In genomic region chr13:107329348-107329747, GRCm38 (mm10) we compare ENCODE assay signal across 18 mouse cellular contexts.
DNase-seq lines count a peak whose midpoint lies in the region; TF ChIP-seq lines count a peak whose summit lies in the region.
"Had no signal": no experiment of that assay in that cellular context is flagged by ENCODE, and none has a peak within 500 bp of the region (broad histone marks: within the 10 kb centered on the region; RNA-seq: fewer than 3 reads in every experiment).

No protein-coding gene starts in this region.

- TF ChIP-seq CTCF in left cerebral cortex, adult 2 months (IDR thresholded peaks at IDR 0.05) = no peak
- TF ChIP-seq CTCF in embryonic fibroblast, embryonic 13.5 days (IDR thresholded peaks at IDR 0.05; ENCODE audit: borderline replicate concordance, insufficient read depth, low read length) = no peak

- DNase-seq in left cerebral cortex, adult 2 months (ENCODE audit: extremely low spot score in 1 of 2, low spot score in 2 of 2) = no peak
- no peak for DNase-seq in left cerebral cortex, postnatal 14 days (ENCODE audit: low spot score in 2 of 2)
- DNase-seq in brain, adult 2 months (ENCODE audit: low read depth, low spot score) = peak; percentile 24
- no peak for DNase-seq in cerebellum, adult 8-10 months
- DNase-seq: adrenal gland, postnatal 10 days; adrenal gland, postnatal 25 days; cerebellum, adult 11-12 months; cerebellum, adult 2 months; cerebellum, adult 9-11 months; cerebellum, postnatal 14 days; cerebellum, postnatal 36 days; embryo, embryonic 11 days; forebrain, postnatal 0 days had no signal

- intact Hi-C loops in left cerebral cortex, adult 2 months (cut with DNase I) = loop anchor here (1.0 to 10.0 kb wide), 3 partner anchors 120 to 995 kb away; no protein-coding TSS in a partner anchor
- intact Hi-C loops in left cerebral cortex, postnatal 14 days (cut with DNase I) = loop anchor here (5.0 to 10.0 kb wide), 2 partner anchors 558 to 715 kb away; partner anchors contain the start of gene Smim15

- no peak overlapping the region for H3K4me3 ChIP-seq in left cerebral cortex, adult 2 months
- H3K4me3 ChIP-seq in embryonic fibroblast, embryonic 13.5 days (ENCODE audit: insufficient read depth, low read length) = no peak overlapping the region
- H3K4me3 ChIP-seq: embryonic facial prominence, embryonic 13.5 days; embryonic facial prominence, embryonic 15.5 days; forebrain, embryonic 13.5 days; forebrain, embryonic 15.5 days had no signal

- no peak for TF ChIP-seq POLR2A in embryonic fibroblast, embryonic 13.5 days (IDR thresholded peaks at IDR 0.05; ENCODE audit: low read depth, low read length)

- no peaks in the 10 kb centered on the region; the same call in 1 of the 2 replicates for H3K4me1 ChIP-seq in embryonic fibroblast, embryonic 13.5 days (ENCODE audit: control insufficient read depth, insufficient read depth, low read length)
- H3K4me1 ChIP-seq: embryonic facial prominence, embryonic 13.5 days; embryonic facial prominence, embryonic 15.5 days had no signal

- peak overlapping the region; percentile 32; the same call in 1 of the 2 replicates for H3K27ac ChIP-seq in left cerebral cortex, adult 2 months
- peak overlapping the region; percentile 95 for H3K27ac ChIP-seq in embryonic fibroblast, embryonic 13.5 days (ENCODE audit: insufficient read depth, low read length)
- H3K27ac ChIP-seq: embryonic facial prominence, embryonic 13.5 days; embryonic facial prominence, embryonic 15.5 days; forebrain, embryonic 13.5 days; forebrain, embryonic 15.5 days had no signal
